ENCODE assay signal across 22 mouse cellular contexts in genomic region chr6:52805237-52805856, GRCm38 (mm10).
DNase-seq lines count a peak whose midpoint lies in the region; ATAC-seq lines count a peak whose summit lies in the region.
"Had no signal": no experiment of that assay in that cellular context is flagged by ENCODE, and none has a peak within 500 bp of the region (broad histone marks: within the 10 kb centered on the region; RNA-seq: fewer than 3 reads in every experiment).

No protein-coding gene starts in this region.

- H3K4me3 ChIP-seq in limb, embryonic 12.5 days (replicated peaks) = no peak overlapping the region
- H3K4me3 ChIP-seq: embryonic facial prominence, embryonic 12.5 days; heart, embryonic 10.5 days; hindbrain, embryonic 15.5 days; intestine, embryonic 15.5 days; layer of hippocampus, adult 2 months; midbrain, embryonic 15.5 days; neural tube, embryonic 12.5 days had no signal

- H3K4me1 ChIP-seq in limb, embryonic 12.5 days (replicated peaks) = peaks cover 53% of the 10 kb centered on the region
- H3K4me1 ChIP-seq: hindbrain, embryonic 15.5 days; intestine, embryonic 15.5 days; midbrain, embryonic 15.5 days had no signal

- H3K9ac ChIP-seq in limb, embryonic 12.5 days (replicated peaks) = no peak overlapping the region
- H3K9ac ChIP-seq: embryonic facial prominence, embryonic 12.5 days; hindbrain, embryonic 15.5 days; intestine, embryonic 15.5 days; midbrain, embryonic 15.5 days; neural tube, embryonic 12.5 days had no signal

- H3K4me2 ChIP-seq in limb, embryonic 12.5 days = no peak overlapping the region
- H3K4me2 ChIP-seq: embryonic facial prominence, embryonic 12.5 days; hindbrain, embryonic 15.5 days; intestine, embryonic 15.5 days; midbrain, embryonic 15.5 days; neural tube, embryonic 12.5 days had no signal

- no peaks in the 10 kb centered on the region for H3K36me3 ChIP-seq in limb, embryonic 12.5 days
- H3K36me3 ChIP-seq: embryonic facial prominence, embryonic 12.5 days; heart, embryonic 10.5 days; hindbrain, embryonic 15.5 days; intestine, embryonic 15.5 days; midbrain, embryonic 15.5 days; neural tube, embryonic 12.5 days had no signal

- WGBS in limb, embryonic 12.5 days = 79% methylated on average over 3 of the region's 3 CpGs

- no peak for ATAC-seq in cerebellum, adult (ENCODE audit: insufficient number of reproducible peaks, low FRiP score, low TSS enrichment)
- 0 out of 2 replicates have a peak, but pooled peaks have one; percentile 64 for ATAC-seq in limb, embryonic 12.5 days (ENCODE audit: insufficient number of reproducible peaks, insufficient read depth, low FRiP score, low TSS enrichment, low read depth)
- ATAC-seq: forebrain, embryonic 14.5 days; intestine, embryonic 15.5 days; midbrain, embryonic 15.5 days; Patski had no signal

- H3K27me3 ChIP-seq in limb, embryonic 12.5 days = no peaks in the 10 kb centered on the region
- H3K27me3 ChIP-seq: embryonic facial prominence, embryonic 12.5 days; hindbrain, embryonic 15.5 days; intestine, embryonic 15.5 days; midbrain, embryonic 15.5 days; neural tube, embryonic 12.5 days; Patski had no signal

- DNase-seq in cerebellum, adult 9-11 months = peak; percentile 36
- peak; percentile 12 to 15 for DNase-seq in kidney, postnatal 36 days
- DNase-seq in kidney, postnatal 14 days = no peak
- no peak for DNase-seq in heart, postnatal 4 days
- no peak for DNase-seq in layer of hippocampus, adult 9-11 months
- DNase-seq: adrenal gland, postnatal 36 days; lung, postnatal 4 days; retina, postnatal 1 day; right cerebral cortex, postnatal 25 days; spleen, adult 18-20 months had no signal

- peak overlapping the region; percentile 73; the same call in 1 of the 2 replicates for H3K27ac ChIP-seq in limb, embryonic 12.5 days
- H3K27ac ChIP-seq: embryonic facial prominence, embryonic 12.5 days; heart, embryonic 10.5 days; hindbrain, embryonic 15.5 days; intestine, embryonic 15.5 days; kidney, postnatal 0 days; layer of hippocampus, adult 2 months; midbrain, embryonic 15.5 days; neural tube, embryonic 12.5 days had no signal

- H3K9me3 ChIP-seq in limb, embryonic 12.5 days = no peaks in the 10 kb centered on the region
- H3K9me3 ChIP-seq: embryonic facial prominence, embryonic 12.5 days; heart, embryonic 10.5 days; hindbrain, embryonic 15.5 days; intestine, embryonic 15.5 days; midbrain, embryonic 15.5 days; neural tube, embryonic 12.5 days had no signal

Comparison
In these comparisons a context has a peak if more than half of its experiments do, and no peak if none do; other contexts are left out.
1. DNase-seq: peak in cerebellum, adult 9-11 months (single experiment) and kidney, postnatal 36 days (2 of 2); none in kidney, postnatal 14 days (single experiment), heart, postnatal 4 days (single experiment) and layer of hippocampus, adult 9-11 months (single experiment).